Mouse (Mus musculus): ENCODE measurements at regions not wholly inside any gene's neighbourhood (a gene's known extent, or its start where the extent isn't known, plus 50 kb on each side); places are given as distances from the start of the nearest gene placed in this dataset.

DNA sequence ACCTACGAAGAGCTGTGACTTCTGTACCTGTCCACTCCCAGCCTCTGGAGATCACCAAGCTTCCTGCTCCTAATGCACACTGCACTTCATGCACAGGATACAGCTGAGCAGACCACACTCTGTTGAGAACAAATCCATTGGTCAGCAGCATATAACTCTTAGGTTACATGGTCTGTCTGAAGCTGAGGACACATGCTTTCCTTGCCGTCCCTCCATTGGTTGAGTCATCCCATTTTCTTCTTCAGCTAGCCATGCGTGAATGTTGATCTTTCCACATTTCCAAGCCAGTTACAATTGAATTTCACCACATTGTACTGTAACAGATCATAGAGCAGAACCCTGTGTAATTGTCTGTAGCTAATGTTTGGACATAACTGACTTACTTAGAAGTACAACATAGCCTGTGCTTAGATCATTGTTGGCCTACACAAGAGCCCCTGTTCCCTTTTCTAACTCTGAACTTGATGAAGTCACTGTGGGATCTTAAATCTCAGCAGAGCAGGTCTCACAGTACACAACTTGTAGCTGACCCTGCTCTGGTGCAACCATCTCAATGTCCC, 593.3 kb upstream of the Intu start:
- DNase-seq (ENCODE audit: low spot score): no peak

GRCm38 (mm10) chr3:39944581-39944980, 586.5 kb upstream of the Intu start:
- DNase-seq (ENCODE audit: low spot score): no peak

GRCm38 (mm10) chr3:39952103-39952502, 579.0 kb upstream of the Intu start:
- no peak for DNase-seq (ENCODE audit: low spot score)

- no peak for DNase-seq (ENCODE audit: low spot score)
Measured at GRCm38 (mm10) chr3:39952556-39952955, 578.5 kb upstream of the Intu start.

GRCm38 (mm10) chr3:39961836-39962640, 569.0 kb upstream of the Intu start:
- no peak for DNase-seq (ENCODE audit: low spot score)

DNA sequence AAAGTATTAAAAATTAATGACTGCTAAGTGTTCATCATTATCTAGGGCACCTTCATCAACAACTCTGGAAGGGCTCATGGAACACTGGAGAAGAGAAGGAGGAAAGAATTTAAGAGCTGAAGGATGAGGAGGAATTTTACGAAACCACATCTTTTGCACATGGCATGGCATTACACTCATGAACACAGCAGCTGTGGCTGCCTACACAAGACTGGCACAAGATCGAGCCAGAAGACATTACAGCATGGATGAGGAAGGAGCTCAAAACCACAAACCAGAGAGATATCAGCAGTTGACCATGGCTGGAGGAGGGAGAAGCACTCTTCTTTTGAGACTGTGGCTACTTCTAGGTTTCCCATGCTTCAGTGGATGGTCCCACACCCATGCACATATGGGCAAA, 565.7 kb upstream of the Intu start:
- no peak for DNase-seq (ENCODE audit: low spot score)

DNA sequence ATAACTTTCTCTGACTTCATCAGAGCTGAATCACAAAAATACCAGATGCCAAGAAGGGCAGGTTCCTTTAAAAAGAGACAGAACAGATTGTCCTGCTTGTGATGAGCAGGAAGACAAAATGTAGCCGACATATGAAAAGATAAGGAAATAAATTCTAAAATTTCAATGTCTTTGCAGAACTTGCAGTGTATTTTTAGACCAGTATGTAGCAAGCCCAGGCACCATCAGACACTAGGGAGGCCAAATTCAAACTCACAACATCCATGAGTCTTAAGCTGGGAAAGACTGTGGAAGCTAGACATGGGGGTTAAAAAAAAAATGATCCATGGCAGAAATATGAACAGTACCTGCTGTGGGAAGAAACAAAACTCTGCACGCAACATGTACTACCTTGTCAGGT, 564.7 kb upstream of the Intu start:
- DNase-seq (ENCODE audit: low spot score): no peak

DNA sequence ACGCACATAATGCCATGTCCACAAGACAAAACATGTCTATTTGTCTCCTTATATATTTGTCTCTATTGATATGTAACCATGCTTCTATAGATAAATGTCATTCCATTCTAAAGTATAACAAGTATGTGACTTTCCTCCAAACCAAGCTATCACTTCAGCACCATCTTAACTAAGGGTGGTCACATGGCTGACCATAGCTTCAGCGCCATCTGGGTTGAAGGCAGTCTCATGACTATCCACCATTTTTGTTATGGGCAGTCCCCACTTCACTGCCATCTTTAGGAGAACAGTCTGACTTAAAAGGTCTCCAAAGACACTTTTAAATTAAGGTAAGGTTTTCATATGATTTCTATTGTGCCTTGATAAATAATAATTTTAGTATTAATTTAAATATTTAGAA, 554.1 kb upstream of the Intu start:
- DNase-seq (ENCODE audit: low spot score): no peak

- no peak for DNase-seq (ENCODE audit: low spot score)
Measured at GRCm38 (mm10) chr3:39978916-39979679, 552.0 kb upstream of the Intu start.

- DNase-seq (ENCODE audit: low spot score): no peak
Measured at GRCm38 (mm10) chr3:39982656-39983055, 548.4 kb upstream of the Intu start.

GRCm38 (mm10) chr3:39987710-39988109, 543.4 kb upstream of the Intu start:
- DNase-seq (ENCODE audit: low spot score): no peak

DNA sequence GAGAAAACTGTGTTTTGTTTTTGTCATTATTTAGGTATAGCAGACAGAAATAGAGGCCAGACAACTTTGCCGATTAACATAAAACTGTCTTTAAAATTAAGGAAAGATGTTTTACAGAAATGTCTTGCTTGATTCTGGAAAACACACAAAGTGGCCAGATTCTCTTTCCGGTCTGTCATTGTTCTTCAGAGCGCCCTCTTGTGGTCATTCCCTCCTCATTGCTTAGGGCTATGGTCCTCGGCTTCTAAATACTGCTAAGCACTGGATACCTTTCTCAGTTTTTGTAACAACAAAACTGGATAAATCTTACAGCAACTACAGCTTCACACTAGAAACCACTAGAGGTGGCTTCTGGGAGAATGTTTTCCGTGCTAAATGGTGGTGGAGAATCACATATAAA, 532.5 kb upstream of the Intu start:
- peak; percentile 10 for DNase-seq (ENCODE audit: low spot score)

GRCm38 (mm10) chr3:39999846-40000245, 531.2 kb upstream of the Intu start:
- no peak for DNase-seq (ENCODE audit: low spot score)

- DNase-seq (ENCODE audit: low spot score): no peak
Measured at GRCm38 (mm10) chr3:40002838-40003237, 528.2 kb upstream of the Intu start.

- DNase-seq (ENCODE audit: low spot score): no peak
Measured at GRCm38 (mm10) chr3:40010051-40010450, 521.0 kb upstream of the Intu start.

DNA sequence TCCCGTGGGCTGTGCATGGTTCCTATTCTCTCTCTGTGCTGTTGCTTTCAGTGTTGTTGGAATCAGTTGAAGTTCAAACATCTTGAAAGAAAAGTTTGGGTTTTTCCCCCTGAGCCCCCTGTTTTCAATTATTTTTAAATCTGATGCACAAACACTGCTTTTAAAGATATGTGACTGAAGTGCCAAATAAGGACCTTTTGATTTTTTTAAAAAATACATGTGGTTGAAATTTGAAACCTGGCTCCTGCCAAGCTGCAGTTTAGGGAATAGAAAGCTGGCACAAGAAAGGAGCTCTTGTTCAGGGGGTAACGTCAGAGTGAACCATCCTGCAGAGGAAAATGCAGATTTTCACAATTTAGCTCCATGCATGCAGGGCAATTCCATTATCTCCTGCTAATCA, 509.4 kb upstream of the Intu start:
- no peak for DNase-seq (ENCODE audit: low spot score)

- no peak for DNase-seq (ENCODE audit: low spot score)
Measured at GRCm38 (mm10) chr3:40027713-40028112, 503.4 kb upstream of the Intu start.

GRCm38 (mm10) chr3:40036177-40036576, 494.9 kb upstream of the Intu start:
- no peak for DNase-seq (ENCODE audit: low spot score)

GRCm38 (mm10) chr3:40049721-40050120, 481.4 kb upstream of the Intu start:
- no peak for DNase-seq (ENCODE audit: low spot score)

DNA sequence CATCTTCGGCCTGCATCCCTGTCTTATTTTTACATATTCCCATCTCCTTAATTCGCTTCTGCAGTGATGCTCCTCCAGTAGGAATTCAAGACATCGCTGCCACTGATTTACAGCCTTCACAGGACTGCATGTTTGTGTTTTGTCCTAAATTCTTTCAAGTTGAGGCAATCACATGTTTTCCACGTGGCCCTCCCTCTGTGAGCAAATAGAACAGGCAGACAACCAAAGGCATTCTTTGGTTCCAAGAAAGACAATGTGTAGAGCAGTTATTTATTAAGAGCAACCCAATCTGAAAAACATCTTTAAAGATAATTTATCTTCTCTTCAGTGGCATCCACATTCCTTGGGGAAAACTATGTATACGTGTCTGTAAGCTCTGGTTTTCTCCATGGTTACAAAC, 472.8 kb upstream of the Intu start:
- no peak for DNase-seq (ENCODE audit: low spot score)

GRCm38 (mm10) chr3:40058719-40059420, 472.2 kb upstream of the Intu start:
- DNase-seq (ENCODE audit: low spot score): no peak

DNA sequence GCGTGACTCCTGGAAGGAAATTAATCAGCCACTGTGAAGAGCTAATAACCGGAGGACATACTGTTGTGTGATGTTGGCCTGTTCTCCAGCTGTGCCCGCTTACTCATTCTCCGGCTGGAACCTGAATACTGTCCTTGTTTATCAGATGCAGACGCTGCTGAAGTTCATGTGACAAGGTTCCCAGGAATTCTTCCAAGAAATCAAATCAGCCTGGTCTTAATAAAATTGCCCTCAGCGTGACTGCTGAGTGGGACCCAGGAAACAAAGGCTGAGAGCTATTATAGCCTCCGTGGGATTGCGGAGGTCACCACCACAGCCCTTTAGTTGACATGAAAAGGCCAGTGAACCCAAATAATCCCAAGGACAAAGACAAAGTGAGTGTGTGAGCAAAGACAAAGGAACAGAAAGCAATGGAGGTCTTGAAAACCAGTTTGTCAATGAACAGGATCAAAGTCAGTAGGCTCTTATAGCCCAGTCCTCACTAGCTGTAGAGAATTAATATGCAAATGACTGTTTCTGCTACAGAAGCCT, 460.9 kb upstream of the Intu start:
- DNase-seq (ENCODE audit: low spot score): no peak

All from c-Kit-positive CD71-positive TER-119-positive erythroid progenitor cells, embryonic 14.5 days (primary cell).